Mouse (Mus musculus) neural tube, embryonic 11.5 days (tissue): Measurements from ENCODE around the gene Muc13. TPM values are rescaled to one million over a fixed set of nuclear protein-coding genes. Genes with fewer than 3 reads are reported as not detected.

ENCODE experiments used
- ATAC-seq: fragments of 200-750 bp; cut with Nextera tagmentation; 2 replicates; pipeline ENCODE4 v1.8.0; 2017; ENCODE audit warnings: moderate number of reproducible peaks, mild to moderate bottlenecking, moderate TSS enrichment, moderate library complexity; ENCODE audit not compliant: insufficient read depth, low FRiP score, low TSS enrichment
- DNase-seq: peaks from one replicate; pipeline ENCODE4 v3.0.0-alpha.2; 2015; ENCODE audit warnings: low spot score
- H3K27ac ChIP-seq: fragments of 300-500 bp; sonication (generic); 2 replicates; pipeline ENCODE4 v1.5.1; 2014; ENCODE audit warnings: low read depth, mild to moderate bottlenecking, low read length
- H3K27me3 ChIP-seq: fragments of 300-500 bp; sonication (generic); 2 replicates; pipeline ENCODE4 v1.6.1; 2014; ENCODE audit warnings: mild to moderate bottlenecking, low read length, mixed read lengths; ENCODE audit not compliant: control insufficient read depth, insufficient read depth
- H3K36me3 ChIP-seq: fragments of 300-500 bp; sonication (generic); 2 replicates; pipeline ENCODE4 v1.6.1; 2014; ENCODE audit warnings: mild to moderate bottlenecking, low read length, moderate library complexity, mixed read lengths; ENCODE audit not compliant: control insufficient read depth, insufficient read depth
- H3K4me1 ChIP-seq: fragments of 300-500 bp; sonication (generic); 2 replicates; pipeline ENCODE4 v1.6.1; 2014; ENCODE audit warnings: low read length, mixed read lengths; ENCODE audit not compliant: control insufficient read depth, insufficient read depth
- H3K4me2 ChIP-seq: fragments of 300-500 bp; sonication (generic); 2 replicates; pipeline ENCODE4 v1.6.1; 2014; ENCODE audit warnings: low read depth, mild to moderate bottlenecking, moderate library complexity
- H3K4me3 ChIP-seq: fragments of 300-500 bp; sonication (generic); 2 replicates; pipeline ENCODE4 v1.5.1; 2014; ENCODE audit warnings: low read depth, low read length
- H3K9ac ChIP-seq: fragments of 300-500 bp; sonication (generic); 2 replicates; pipeline ENCODE4 v1.6.1; 2014; ENCODE audit warnings: mild to moderate bottlenecking, low read length
- H3K9me3 ChIP-seq: fragments of 300-500 bp; sonication (generic); 2 replicates; pipeline ENCODE4 v1.6.1; 2016; ENCODE audit warnings: low read length; ENCODE audit not compliant: control insufficient read depth
- WGBS: fragments of 180-500 bp; shearing (Covaris S2); extraction: QIAGEN DNeasy Blood & Tissue Kit; methylation state at CpG from one replicate; pipeline ENCODE4 v1.1.7; 2014; 5-methylcytosine and 5-hydroxymethylcytosine counted together
- polyA plus RNA-seq: library from polyadenylated mRNA; unstranded; fragments of >200 nt; fragmentation: Nextera tagmentation; extraction: Ambion mirVana; gene quantifications from 2 replicates; pipeline ENCODE4 v1.2.1, GENCODE M21; 2014

Gene Muc13
- polyA plus RNA-seq, 1 experiment from 2014 or later: 0.23 TPM

DNA sequence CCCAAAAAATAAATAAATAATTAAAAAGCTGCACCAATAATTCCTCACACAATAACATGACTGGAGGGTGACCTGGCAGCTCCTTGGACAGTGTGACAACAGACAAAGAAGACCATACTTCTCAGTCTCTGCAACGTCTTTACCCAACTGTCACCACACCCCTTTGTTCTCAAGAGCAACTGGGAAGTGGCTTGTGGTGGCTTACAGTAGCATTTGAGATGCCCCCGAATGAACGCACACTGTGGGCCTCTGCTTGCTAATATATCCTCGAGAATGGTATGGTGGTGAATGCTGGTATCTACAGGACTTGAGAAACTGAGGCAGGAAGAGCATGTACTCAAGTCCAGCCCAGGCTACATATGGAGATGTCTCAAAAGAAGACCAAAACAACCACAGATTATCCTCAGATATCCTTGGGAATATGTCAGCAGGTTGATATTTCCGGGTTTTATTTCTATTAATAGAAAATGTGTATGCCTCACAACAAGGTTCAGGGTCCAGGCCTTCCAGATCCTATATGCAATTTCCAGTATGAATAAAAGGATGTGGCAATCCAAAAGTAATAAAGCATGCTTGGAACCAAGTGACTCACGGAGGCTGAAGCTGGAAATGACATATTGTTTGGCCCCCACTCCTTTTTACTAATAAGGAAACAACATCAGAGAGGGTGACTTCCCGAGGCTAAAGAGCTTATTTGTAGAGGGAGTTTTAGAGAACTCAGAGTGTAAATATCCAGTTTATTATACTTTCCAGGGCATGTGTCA is 16.9 kb upstream of the Muc13 start:
- no peak overlapping the region for H3K4me2 ChIP-seq
- H3K27ac ChIP-seq: no peak overlapping the region
- DNase-seq: no peak
- no peaks in the 10 kb centered on the region for H3K9me3 ChIP-seq
- no peaks in the 10 kb centered on the region for H3K36me3 ChIP-seq
- no peaks in the 10 kb centered on the region for H3K27me3 ChIP-seq
- 82% methylated on average over 7 of the region's 7 CpGs for WGBS
- no peaks in the 10 kb centered on the region for H3K4me1 ChIP-seq
- no peak for ATAC-seq
- no peak overlapping the region for H3K9ac ChIP-seq
- H3K4me3 ChIP-seq: no peak overlapping the region

DNA sequence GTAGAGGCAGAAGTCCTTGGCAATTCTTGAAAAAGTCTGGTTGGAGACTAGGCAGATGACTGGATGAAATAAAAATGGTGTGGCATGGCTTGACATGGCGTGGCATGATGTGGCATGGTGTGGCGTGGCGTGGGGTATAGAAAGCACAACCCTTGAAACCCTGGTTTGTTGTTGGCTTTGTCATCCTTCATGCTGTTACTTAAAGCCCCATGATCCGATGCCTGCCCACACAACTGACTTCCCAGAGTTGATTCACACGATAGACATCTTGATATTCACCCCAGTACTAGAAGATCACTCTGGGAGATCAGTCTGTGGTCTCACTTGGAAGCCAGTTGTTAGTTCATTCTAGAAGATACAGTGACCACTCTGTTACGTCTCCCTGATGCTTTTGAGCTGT is 16.2 kb upstream of the Muc13 start:
- H3K27ac ChIP-seq: no peak overlapping the region
- no peak overlapping the region for H3K4me2 ChIP-seq
- no peaks in the 10 kb centered on the region for H3K9me3 ChIP-seq
- DNase-seq: no peak
- H3K4me1 ChIP-seq: no peaks in the 10 kb centered on the region
- ATAC-seq: no peak
- H3K27me3 ChIP-seq: no peaks in the 10 kb centered on the region
- no peak overlapping the region for H3K9ac ChIP-seq
- H3K4me3 ChIP-seq: no peak overlapping the region
- no peaks in the 10 kb centered on the region for H3K36me3 ChIP-seq
- 89% methylated on average over 6 of the region's 6 CpGs for WGBS

- Histone ChIP-seq H3K4me3 (no peak overlapping the region), H3K4me2 (no peak overlapping the region), H3K9ac (no peak overlapping the region), H3K27me3 (no peaks in the 10 kb centered on the region), H3K9me3 (no peaks in the 10 kb centered on the region), H3K4me1 (no peaks in the 10 kb centered on the region), H3K36me3 (no peaks in the 10 kb centered on the region), H3K27ac (no peak overlapping the region)
- WGBS: 70% methylated on average over 5 of the region's 5 CpGs
- ATAC-seq (no peak), DNase-seq (no peak)
Observed at GRCm38 (mm10) chr16:33781789-33782728, 11.8 kb upstream of the Muc13 start.

GRCm38 (mm10) chr16:33782729-33783091 is 11.1 kb upstream of the Muc13 start:
- Histone ChIP-seq H3K9me3 (no peaks in the 10 kb centered on the region), H3K4me1 (no peaks in the 10 kb centered on the region), H3K4me3 (no peak overlapping the region), H3K4me2 (no peak overlapping the region), H3K27ac (no peak overlapping the region), H3K27me3 (no peaks in the 10 kb centered on the region), H3K36me3 (no peaks in the 10 kb centered on the region), H3K9ac (no peak overlapping the region)
- WGBS: 88% methylated on average over 1 of the region's 1 CpGs
- no peak for DNase-seq
- ATAC-seq: no peak

GRCm38 (mm10) chr16:33784547-33784946 is 9.3 kb upstream of the Muc13 start:
- no peaks in the 10 kb centered on the region for H3K27me3 ChIP-seq

GRCm38 (mm10) chr16:33785092-33785704 is 8.6 kb upstream of the Muc13 start:
- WGBS: 79% methylated on average over 8 of the region's 8 CpGs
- no peak overlapping the region for H3K27ac ChIP-seq
- ATAC-seq (no peak), DNase-seq (no peak)
- no peaks in the 10 kb centered on the region for H3K36me3 ChIP-seq
- no peaks in the 10 kb centered on the region for H3K9me3 ChIP-seq
- H3K4me1 ChIP-seq: no peaks in the 10 kb centered on the region
- H3K4me2 ChIP-seq: no peak overlapping the region
- H3K4me3 ChIP-seq: no peak overlapping the region
- H3K27me3 ChIP-seq: no peaks in the 10 kb centered on the region
- no peak overlapping the region for H3K9ac ChIP-seq

More at GRCm38 (mm10) chr16:33784547-33784946, 9.3 kb upstream of the Muc13 start:
- no peak overlapping the region for H3K4me2 ChIP-seq
- DNase-seq (no peak), ATAC-seq (no peak)
- H3K9me3 ChIP-seq: no peaks in the 10 kb centered on the region
- H3K9ac ChIP-seq: no peak overlapping the region
- H3K4me3 ChIP-seq: no peak overlapping the region
- no peak overlapping the region for H3K27ac ChIP-seq
- WGBS: 91% methylated on average over 1 of the region's 1 CpGs
- no peaks in the 10 kb centered on the region for H3K4me1 ChIP-seq
- H3K36me3 ChIP-seq: no peaks in the 10 kb centered on the region

- ATAC-seq: no peak
- no peak for DNase-seq
- H3K9me3 ChIP-seq: no peaks in the 10 kb centered on the region
- H3K27ac ChIP-seq: no peak overlapping the region
- H3K27me3 ChIP-seq: no peaks in the 10 kb centered on the region
- H3K4me1 ChIP-seq: no peaks in the 10 kb centered on the region
- H3K36me3 ChIP-seq: no peaks in the 10 kb centered on the region
- H3K4me3 ChIP-seq: no peak overlapping the region
- H3K4me2 ChIP-seq: no peak overlapping the region
- no peak overlapping the region for H3K9ac ChIP-seq
- 77% methylated on average over 7 of the region's 7 CpGs for WGBS
Observed at GRCm38 (mm10) chr16:33786657-33787390, 7.0 kb upstream of the Muc13 start.

DNA sequence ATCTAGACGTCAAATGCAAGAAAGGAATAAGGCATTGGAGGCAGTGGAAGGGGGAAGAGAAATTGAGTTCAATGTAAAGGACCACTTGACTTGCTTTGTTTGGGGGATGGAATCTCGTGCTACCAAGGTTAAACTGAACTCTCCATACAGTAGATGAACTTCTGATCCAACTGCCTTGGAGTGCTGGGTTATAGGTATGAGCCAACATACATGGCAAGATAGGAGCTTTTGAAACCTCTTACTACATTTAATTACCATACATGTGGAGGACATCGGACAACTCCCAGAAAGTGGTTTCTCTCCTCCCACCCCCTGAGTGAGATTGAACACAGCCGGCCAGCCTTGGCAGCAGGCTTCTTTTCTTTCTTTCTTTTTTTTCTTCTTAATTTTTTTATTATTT is 1.3 kb downstream of the Muc13 start:
- H3K9ac ChIP-seq: no peak overlapping the region
- H3K4me1 ChIP-seq: no peaks in the 10 kb centered on the region
- H3K4me3 ChIP-seq: no peak overlapping the region
- H3K4me2 ChIP-seq: no peak overlapping the region
- no peaks in the 10 kb centered on the region for H3K9me3 ChIP-seq
- 87% methylated on average over 4 of the region's 4 CpGs for WGBS
- H3K27ac ChIP-seq: no peak overlapping the region
- ATAC-seq: no peak
- no peak for DNase-seq
- H3K36me3 ChIP-seq: no peaks in the 10 kb centered on the region
- H3K27me3 ChIP-seq: no peaks in the 10 kb centered on the region
